Mouse (Mus musculus) kidney, postnatal 0 days (tissue): ENCODE measurements around the gene Slc25a39. TPM values are rescaled to one million over a fixed set of nuclear protein-coding genes. Genes with fewer than 3 reads are reported as not detected.

ENCODE experiments used
- ATAC-seq: fragments of 200-750 bp; cut with Nextera tagmentation; replicated peaks from 2 replicates; pipeline ENCODE4 v1.8.0; 2017; ENCODE audit warnings: low read depth, moderate number of reproducible peaks, moderate TSS enrichment, moderate library complexity; ENCODE audit not compliant: low FRiP score
- DNase-seq: peaks from one replicate; pipeline ENCODE4 v3.0.0-alpha.2; 2016; ENCODE audit warnings: low spot score
- H3K27ac ChIP-seq: fragments of 300-500 bp; sonication (generic); 2 replicates; pipeline ENCODE4 v1.5.1; 2014; ENCODE audit warnings: mild to moderate bottlenecking
- H3K27me3 ChIP-seq: fragments of 300-500 bp; sonication (generic); 2 replicates; pipeline ENCODE4 v1.6.1; 2014; ENCODE audit warnings: low read length, mixed read lengths; ENCODE audit not compliant: insufficient read depth
- H3K36me3 ChIP-seq: fragments of 300-500 bp; sonication (generic); 2 replicates; pipeline ENCODE4 v1.6.1; 2014; ENCODE audit warnings: low read length, mixed read lengths; ENCODE audit not compliant: insufficient read depth
- H3K4me1 ChIP-seq: fragments of 300-500 bp; sonication (generic); replicated peaks from 2 replicates; pipeline ENCODE4 v1.6.1; 2014; ENCODE audit warnings: antibody characterized with exemption, low read length, mixed read lengths; ENCODE audit not compliant: insufficient read depth
- H3K4me2 ChIP-seq: fragments of 300-500 bp; sonication (generic); 2 replicates; pipeline ENCODE4 v1.6.1; 2014; ENCODE audit warnings: mild to moderate bottlenecking, low read length, moderate library complexity, mixed read lengths
- H3K4me3 ChIP-seq: fragments of 300-500 bp; sonication (generic); replicated peaks from 2 replicates; pipeline ENCODE4 v1.5.1; 2014; ENCODE audit warnings: low read depth, low read length
- H3K9ac ChIP-seq: fragments of 300-500 bp; sonication (generic); 2 replicates; pipeline ENCODE4 v1.6.1; 2014; ENCODE audit warnings: low read depth, low read length
- H3K9me3 ChIP-seq: fragments of 300-500 bp; sonication (generic); replicated peaks from 2 replicates; pipeline ENCODE4 v1.6.1; 2016; ENCODE audit warnings: low read length, inconsistent platforms, mixed read lengths
- CTCF ChIP-seq: IDR thresholded peaks from 2 replicates; pipeline ENCODE4 v1.5.1; 2016; ENCODE audit warnings: antibody characterized with exemption, low read depth, mild to moderate bottlenecking, moderate library complexity
- whole genome bisulfite sequencing: fragments of 180-500 bp; shearing (Covaris S2); extraction: QIAGEN DNeasy Blood & Tissue Kit; methylation state at CpG from one replicate; pipeline ENCODE4 v1.1.7; 2014; 5-methylcytosine and 5-hydroxymethylcytosine counted together
- polyA plus RNA-seq: library from polyadenylated mRNA; unstranded; fragments of >200 nt; fragmentation: Nextera tagmentation; extraction: Ambion mirVana; gene quantifications from 2 replicates; pipeline ENCODE4 v1.2.1, GENCODE M21; 2015

Gene Slc25a39
- 352 and 383 TPM in 2 replicates for polyA plus RNA-seq

- H3K4me1 ChIP-seq = peaks cover 13% of the 10 kb centered on the region
- ATAC-seq (peak; percentile 2; the same call in 1 of the 2 replicates), DNase-seq (no peak)
- under 1% methylated on average over 19 of the region's 19 CpGs for WGBS
- H3K9ac ChIP-seq = peak within 1 kb of the TSS; percentile 73
- peak within 1 kb of the TSS; percentile 92 for H3K27ac ChIP-seq
- H3K4me3 ChIP-seq = peak within 1 kb of the TSS; percentile 62
- H3K36me3 ChIP-seq = peaks cover 20% of the 10 kb centered on the region
- H3K27me3 ChIP-seq = no peaks in the 10 kb centered on the region
- no peak for TF ChIP-seq CTCF
- H3K9me3 ChIP-seq = no peaks in the 10 kb centered on the region
- H3K4me2 ChIP-seq = peak within 1 kb of the TSS; percentile 61
Observed at GRCm38 (mm10) chr11:102407834-102408215, at the start of gene Slc25a39. Gene Slc25a39, minus strand, starts transcription at chr11:102407946.

GRCm38 (mm10) chr11:102455740-102456396, 48.1 kb upstream of the Slc25a39 start:
- peak overlapping the region; percentile 75 for H3K27ac ChIP-seq
- peak overlapping the region; percentile 51 for H3K9ac ChIP-seq
- under 1% methylated on average over 40 of the region's 40 CpGs for WGBS
- TF ChIP-seq CTCF = peak; percentile 54
- no peaks in the 10 kb centered on the region for H3K27me3 ChIP-seq
- no peaks in the 10 kb centered on the region for H3K36me3 ChIP-seq
- peak; percentile 95 for DNase-seq
- peaks cover 6% of the 10 kb centered on the region; the same call in 1 of the 2 replicates for H3K4me1 ChIP-seq
- H3K4me3 ChIP-seq = peak overlapping the region; percentile 49
- ATAC-seq = peak; percentile 88
- H3K4me2 ChIP-seq = peak overlapping the region; percentile 94
- H3K9me3 ChIP-seq = no peaks in the 10 kb centered on the region

GRCm38 (mm10) chr11:102453131-102453530, 45.4 kb upstream of the Slc25a39 start:
- Histone ChIP-seq H3K27me3 (no peaks in the 10 kb centered on the region), H3K4me2 (no peak overlapping the region), H3K4me1 (peaks cover 6% of the 10 kb centered on the region), H3K9ac (no peak overlapping the region), H3K27ac (no peak overlapping the region), H3K36me3 (no peaks in the 10 kb centered on the region), H3K4me3 (no peak overlapping the region), H3K9me3 (no peaks in the 10 kb centered on the region)
- WGBS = 20% methylated on average over 10 of the region's 10 CpGs
- ATAC-seq = no peak
- DNase-seq = no peak
- no peak for TF ChIP-seq CTCF

GRCm38 (mm10) chr11:102449043-102450008, 41.6 kb upstream of the Slc25a39 start:
- Histone ChIP-seq H3K9me3 (no peaks in the 10 kb centered on the region), H3K27me3 (no peaks in the 10 kb centered on the region), H3K36me3 (no peaks in the 10 kb centered on the region), H3K9ac (no peak overlapping the region), H3K4me1 (peaks cover 21% of the 10 kb centered on the region), H3K4me3 (no peak overlapping the region), H3K4me2 (peak overlapping the region; percentile 29; the same call in 1 of the 2 replicates), H3K27ac (peak overlapping the region; percentile 85)
- ATAC-seq (no peak; the same call in 1 of the 2 replicates), DNase-seq (peak; percentile 51)
- WGBS = 42% methylated on average over 17 of the region's 17 CpGs
- TF ChIP-seq CTCF = no peak

GRCm38 (mm10) chr11:102448327-102448726, 40.6 kb upstream of the Slc25a39 start:
- 0 out of 2 replicates have a peak, but pooled peaks cover 3% of the 10 kb centered on the region for H3K36me3 ChIP-seq
- H3K9ac ChIP-seq = no peak overlapping the region
- H3K4me3 ChIP-seq = no peak overlapping the region
- H3K4me2 ChIP-seq = peak overlapping the region; percentile 29; the same call in 1 of the 2 replicates
- H3K27me3 ChIP-seq = no peaks in the 10 kb centered on the region
- H3K4me1 ChIP-seq = peaks cover 23% of the 10 kb centered on the region
- ATAC-seq (no peak), DNase-seq (no peak)
- no peak for TF ChIP-seq CTCF
- 14% methylated on average over 8 of the region's 8 CpGs for WGBS
- H3K27ac ChIP-seq = peak overlapping the region; percentile 85
- no peaks in the 10 kb centered on the region for H3K9me3 ChIP-seq

GRCm38 (mm10) chr11:102447497-102447896, 39.8 kb upstream of the Slc25a39 start, which contains the start of gene Fam171a2:
Gene Fam171a2, minus strand, starts transcription at chr11:102447682.
- ATAC-seq (peak; percentile 58), DNase-seq (peak; percentile 84)
- under 1% methylated on average over 38 of the region's 40 CpGs for WGBS
- peaks cover 9% of the 10 kb centered on the region; the same call in 1 of the 2 replicates for H3K36me3 ChIP-seq
- H3K4me3 ChIP-seq = peak within 1 kb of the TSS; percentile 93
- peaks cover 23% of the 10 kb centered on the region for H3K4me1 ChIP-seq
- H3K9ac ChIP-seq = peak within 1 kb of the TSS; percentile 94
- H3K4me2 ChIP-seq = peak within 1 kb of the TSS; percentile 94
- TF ChIP-seq CTCF = peak; percentile 73
- peak within 1 kb of the TSS; percentile 85 for H3K27ac ChIP-seq
- no peaks in the 10 kb centered on the region for H3K27me3 ChIP-seq
- H3K9me3 ChIP-seq = no peaks in the 10 kb centered on the region
